Mouse (Mus musculus): ENCODE measurements around the gene Atp8a1. TPM values are rescaled to one million over a fixed set of nuclear protein-coding genes. Genes with fewer than 3 reads are reported as not detected.

Atp8a1 gene
- total and polyA plus RNA-seq, 3 experiments, result 4.4 to 11.2 (median 5.5) TPM

DNA sequence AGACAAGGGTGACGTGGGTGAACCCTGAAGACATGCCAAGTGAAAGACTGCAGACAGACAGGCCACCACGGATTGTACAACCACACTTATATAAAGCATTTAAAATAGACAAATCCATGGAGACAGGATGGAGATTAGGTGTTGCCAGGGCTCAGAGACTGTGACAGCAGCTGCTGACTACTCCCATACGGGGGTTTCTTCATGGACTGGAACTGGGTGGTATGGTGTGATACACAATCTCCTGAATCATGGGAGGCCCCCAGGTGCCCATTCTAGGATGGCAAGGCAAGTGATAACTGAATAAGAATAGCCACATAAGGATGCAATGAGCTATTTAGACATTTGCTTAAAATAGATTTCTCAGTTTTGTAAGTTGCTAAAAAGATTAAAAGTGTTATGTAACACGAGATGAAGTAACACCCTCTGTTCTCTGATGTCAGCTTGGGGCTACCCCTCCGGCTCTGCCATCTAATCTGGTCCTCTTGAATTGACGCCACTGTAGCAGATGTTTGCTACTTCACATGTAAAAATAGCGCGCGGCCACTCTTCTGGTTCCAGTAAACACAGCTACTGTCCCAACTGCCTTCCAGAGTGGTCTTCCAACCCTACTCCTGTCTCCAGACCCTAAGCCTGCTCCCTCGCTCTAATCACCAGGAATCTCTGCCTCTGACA lies 53.0 kb downstream of the Atp8a1 start:
- dilution Hi-C loops (cut with MboI; ENCODE audit: extremely low pct_ligation_motif_present, extremely low pct_unique_long_range_greater_than_20kb, low sequenced_read_pairs) (no loop called here), in situ Hi-C loops (cut with MboI; ENCODE audit: low pct_ligation_motif_present, low pct_unique_long_range_greater_than_20kb, low sequenced_read_pairs) (no loop called here)
- 0 out of 2 replicates have a peak, but pooled peaks have one; percentile 5 for TF ChIP-seq ELF1 (IDR thresholded peaks at IDR 0.05; ENCODE audit: low read depth, low read length)
- TF ChIP-seq ETS1 (conservative IDR thresholded peaks at IDR 0.05; ENCODE audit: low read depth, low read length), result peak; percentile 96
- peak; percentile 82 for TF ChIP-seq JUND (conservative IDR thresholded peaks at IDR 0.05; ENCODE audit: low read depth, low read length)
- peak; percentile 91 for TF ChIP-seq EP300 (IDR thresholded peaks at IDR 0.05; ENCODE audit: low read length)
- peak; percentile 69 for TF ChIP-seq BHLHE40 (IDR thresholded peaks at IDR 0.05; ENCODE audit: low read depth, low read length)
- no peak for TF ChIP-seq RAD21 (IDR thresholded peaks at IDR 0.05; ENCODE audit: low read depth, low read length)
- TF ChIP-seq SIN3A (IDR thresholded peaks at IDR 0.05; ENCODE audit: low read length), result no peak
- TF ChIP-seq JUN (IDR thresholded peaks at IDR 0.05; ENCODE audit: insufficient read depth, low read depth, low read length), result peak; percentile 83
- peak; percentile 67; the same call in 1 of the 2 replicates for TF ChIP-seq RCOR1 (conservative IDR thresholded peaks at IDR 0.05; ENCODE audit: low read depth, low read length)
- TF ChIP-seq CHD2 (IDR thresholded peaks at IDR 0.05; ENCODE audit: low read length), result peak; percentile 62
- TF ChIP-seq MAFK (IDR thresholded peaks at IDR 0.05; ENCODE audit: insufficient replicate concordance, low read length), result peak; percentile 25; the same call in 1 of the 2 replicates
- TF ChIP-seq MEF2A (IDR thresholded peaks at IDR 0.05; ENCODE audit: borderline replicate concordance, low read depth, low read length), result peak; percentile 99
- TF ChIP-seq TCF12 (IDR thresholded peaks at IDR 0.05; ENCODE audit: low read depth, low read length), result peak; percentile 94
- no peak for TF ChIP-seq MXI1 (IDR thresholded peaks at IDR 0.05; ENCODE audit: low read depth, low read length)
- peak; percentile 96 for TF ChIP-seq IRF4 (IDR thresholded peaks at IDR 0.05; ENCODE audit: low read depth, low read length)
- 0 out of 2 replicates have a peak, but pooled peaks have one; percentile 27 for TF ChIP-seq MYC (IDR thresholded peaks at IDR 0.05; ENCODE audit: low read depth, low read length)
- Histone ChIP-seq H3K4me3 (replicated peaks in 1 of 3; ENCODE audit: low read depth in 2 of 3, low read length in 2 of 3, poor library complexity in 1 of 3) (no peak overlapping the region), H3K9ac (ENCODE audit: insufficient read depth, low read depth) (no peak overlapping the region), H3K4me2 (ENCODE audit: insufficient read depth, low read depth, poor library complexity, severe bottlenecking) (peak overlapping the region; percentile 74), H3K27me3 (replicated peaks) (no peaks in the 10 kb centered on the region), H3K79me2 (replicated peaks; ENCODE audit: control insufficient read depth, extremely low read depth, insufficient read depth, poor library complexity, severe bottlenecking) (no peaks in the 10 kb centered on the region), H3K27ac (ENCODE audit: insufficient read depth, low read depth) (peak overlapping the region; percentile 57), H3K4me1 (ENCODE audit: control insufficient read depth in 1 of 2, insufficient read depth in 2 of 2) (peaks cover 14 to 33% of the 10 kb centered on the region in 2 experiments), H3K9me3 (replicated peaks; ENCODE audit: low read length) (no peaks in the 10 kb centered on the region), H3K36me3 (replicated peaks in 1 of 2; ENCODE audit: control insufficient read depth in 1 of 2, insufficient read depth in 1 of 2, low read length in 1 of 2) (peaks cover 0 to 2% of the 10 kb centered on the region in 2 experiments)
- peak; percentile 75 for DNase-seq (ENCODE audit: extremely low read depth)

- Histone ChIP-seq H3K27ac (ENCODE audit: insufficient read depth, low read depth) (no peak overlapping the region), H3K9ac (ENCODE audit: insufficient read depth, low read depth) (no peak overlapping the region), H3K9me3 (replicated peaks; ENCODE audit: low read length) (no peaks in the 10 kb centered on the region), H3K79me2 (replicated peaks; ENCODE audit: control insufficient read depth, extremely low read depth, insufficient read depth, poor library complexity, severe bottlenecking) (no peaks in the 10 kb centered on the region), H3K4me1 (ENCODE audit: control insufficient read depth in 1 of 2, insufficient read depth in 2 of 2) (no peaks in the 10 kb centered on the region), H3K4me3 (replicated peaks in 1 of 3; ENCODE audit: low read depth in 2 of 3, low read length in 2 of 3, poor library complexity in 1 of 3) (no peak overlapping the region), H3K4me2 (ENCODE audit: insufficient read depth, low read depth, poor library complexity, severe bottlenecking) (no peak overlapping the region), H3K27me3 (replicated peaks) (no peaks in the 10 kb centered on the region), H3K36me3 (replicated peaks in 1 of 2; ENCODE audit: control insufficient read depth in 1 of 2, insufficient read depth in 1 of 2, low read length in 1 of 2) (peaks cover 3 to 5% of the 10 kb centered on the region in 2 experiments)
- no peak for DNase-seq (ENCODE audit: extremely low read depth)
- dilution Hi-C loops (cut with MboI; ENCODE audit: extremely low pct_ligation_motif_present, extremely low pct_unique_long_range_greater_than_20kb, low sequenced_read_pairs) (no loop called here), in situ Hi-C loops (cut with MboI; ENCODE audit: low pct_ligation_motif_present, low pct_unique_long_range_greater_than_20kb, low sequenced_read_pairs) (no loop called here)
- no peak for TF ChIP-seq ZNF384 (IDR thresholded peaks at IDR 0.05; ENCODE audit: low read depth, low read length)
- no peak for TF ChIP-seq IRF4 (IDR thresholded peaks at IDR 0.05; ENCODE audit: low read depth, low read length)
- no peak for TF ChIP-seq MYC (IDR thresholded peaks at IDR 0.05; ENCODE audit: low read depth, low read length)
- no peak for TF ChIP-seq ZC3H11A (IDR thresholded peaks at IDR 0.05; ENCODE audit: low read depth, low read length)
- TF ChIP-seq RAD21 (IDR thresholded peaks at IDR 0.05; ENCODE audit: low read depth, low read length), result no peak
- TF ChIP-seq ELF1 (IDR thresholded peaks at IDR 0.05; ENCODE audit: low read depth, low read length), result no peak
- no peak for TF ChIP-seq PAX5 (IDR thresholded peaks at IDR 0.05; ENCODE audit: low read length)
- TF ChIP-seq ZKSCAN1 (IDR thresholded peaks at IDR 0.05; ENCODE audit: borderline replicate concordance, low read depth, low read length), result no peak
Observed at GRCm38 (mm10) chr5:67782775-67783174, 64.5 kb downstream of the Atp8a1 start.

All from CH12.LX (cell line).